Mouse (Mus musculus): ENCODE measurements around the gene Cyp2d11. TPM values are rescaled to one million over a fixed set of nuclear protein-coding genes. Genes with fewer than 3 reads are reported as not detected.
A peak's percentile ranks its signal among the peaks of the same experiment; 100 is the strongest.

Cyp2d11 gene
- polyA plus RNA-seq, 1 experiment = not detected

DNA sequence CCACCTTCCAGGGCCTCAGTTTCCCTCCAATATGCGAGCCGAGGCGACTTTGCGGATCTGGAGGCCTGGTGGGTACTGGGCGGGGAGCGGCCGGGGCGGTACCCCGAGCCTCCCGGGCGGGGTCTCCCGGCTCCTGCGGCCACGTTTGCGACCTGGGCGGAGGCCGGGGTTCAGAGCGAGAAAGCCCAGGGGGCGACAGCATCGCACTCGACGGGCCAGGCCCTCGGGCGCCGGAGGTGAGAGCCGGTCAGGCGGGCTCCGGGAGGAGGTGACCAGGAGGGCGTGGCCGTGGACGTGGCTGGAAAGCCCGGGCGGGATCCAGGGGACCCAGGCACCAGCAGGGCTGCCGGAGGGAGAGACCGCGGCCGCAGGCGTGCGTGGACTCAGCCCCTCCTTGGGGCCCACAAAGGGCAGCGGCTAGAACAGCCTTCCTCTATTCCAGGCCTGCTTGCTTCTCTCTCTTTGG is 52.8 kb downstream of the Cyp2d11 start:
- TF ChIP-seq GATA1 (IDR thresholded peaks at IDR 0.05; ENCODE audit: low read length) (no peak), TAL1 (IDR thresholded peaks at IDR 0.05; ENCODE audit: low read length) (no peak)
- Histone ChIP-seq H3K36me3 (ENCODE audit: control insufficient read depth) (peaks cover 51% of the 10 kb centered on the region), H3K27me3 (ENCODE audit: control insufficient read depth) (no peaks in the 10 kb centered on the region), H3K9me3 (ENCODE audit: control insufficient read depth, low read length) (peaks cover 2% of the 10 kb centered on the region; the same call in 1 of the 2 replicates), H3K4me1 (ENCODE audit: control insufficient read depth) (peaks cover 88% of the 10 kb centered on the region), H3K4me3 (replicated peaks) (peak overlapping the region; percentile 91)

DNA sequence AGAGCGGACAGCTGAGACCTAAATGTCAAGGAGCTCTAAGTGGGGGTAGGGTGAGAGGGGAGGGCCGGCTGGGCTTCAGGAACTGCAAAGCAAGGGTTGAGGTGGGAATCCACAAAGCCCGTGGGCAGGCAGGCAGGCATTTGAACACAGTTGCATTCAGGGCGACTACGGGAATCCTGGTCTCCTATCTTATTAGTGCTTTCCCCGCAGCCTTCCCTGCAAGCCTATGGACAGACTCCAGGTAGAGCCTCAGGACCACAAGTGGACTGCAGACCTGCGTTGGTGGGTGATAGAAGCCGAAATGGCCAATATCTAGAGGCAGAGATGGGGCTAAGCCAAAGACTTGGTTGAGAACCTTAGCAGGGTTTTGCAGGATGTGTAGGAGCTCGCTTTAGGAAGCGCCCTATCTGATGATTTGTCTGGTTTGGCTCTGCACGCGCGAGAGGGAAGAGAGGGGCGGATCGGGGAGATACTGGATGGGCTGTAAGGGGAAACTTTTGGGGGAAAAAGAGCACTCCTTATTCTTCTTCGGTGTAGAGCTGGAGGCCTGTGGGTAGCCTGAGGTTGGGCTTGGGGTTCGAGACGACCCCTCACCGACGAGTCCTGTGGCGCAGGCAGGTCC is 53.3 kb downstream of the Cyp2d11 start:
- no peaks in the 10 kb centered on the region for H3K27me3 ChIP-seq (ENCODE audit: control insufficient read depth)
- peaks cover 89% of the 10 kb centered on the region for H3K4me1 ChIP-seq (ENCODE audit: control insufficient read depth)
- TF ChIP-seq TAL1 (IDR thresholded peaks at IDR 0.05; ENCODE audit: low read length) (no peak), GATA1 (IDR thresholded peaks at IDR 0.05; ENCODE audit: low read length) (0 out of 2 replicates have a peak, but pooled peaks have one; percentile 4)
- H3K4me3 ChIP-seq (replicated peaks) = peak overlapping the region; percentile 91
- H3K36me3 ChIP-seq (ENCODE audit: control insufficient read depth) = peaks cover 54% of the 10 kb centered on the region
- peaks cover 2% of the 10 kb centered on the region; the same call in 1 of the 2 replicates for H3K9me3 ChIP-seq (ENCODE audit: control insufficient read depth, low read length)

DNA sequence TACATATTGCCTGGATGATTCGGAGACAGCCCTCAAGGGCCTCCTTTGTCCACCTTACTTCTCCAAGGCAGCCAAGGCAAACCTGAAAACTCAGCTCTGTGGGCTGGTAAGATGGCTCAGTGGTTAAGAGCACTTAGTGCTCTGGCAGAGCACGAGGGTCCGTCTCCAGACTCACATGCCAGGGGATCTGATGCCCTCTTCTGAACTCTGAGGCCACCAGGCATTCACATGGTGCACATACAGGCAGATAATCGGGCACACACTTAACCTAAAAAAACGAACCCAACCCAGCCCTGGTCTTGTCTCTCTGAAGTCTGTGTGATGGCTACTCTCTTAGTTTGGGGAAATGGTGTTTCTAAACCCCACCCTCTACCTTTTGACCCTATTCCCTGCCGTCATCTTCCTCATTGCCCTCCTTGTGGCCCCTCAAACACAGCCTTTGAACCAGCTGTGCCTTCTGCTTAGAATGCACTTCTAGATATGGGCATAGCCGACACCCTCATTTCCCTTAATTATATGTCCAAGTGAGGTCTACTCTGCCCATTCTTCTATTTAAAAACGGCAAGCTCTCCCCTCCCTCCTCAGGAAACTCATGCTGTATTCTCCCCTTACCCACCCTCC is 54.1 kb downstream of the Cyp2d11 start:
- Histone ChIP-seq H3K4me3 (replicated peaks) (peak overlapping the region; percentile 91), H3K27me3 (ENCODE audit: control insufficient read depth) (no peaks in the 10 kb centered on the region), H3K36me3 (ENCODE audit: control insufficient read depth) (peaks cover 54% of the 10 kb centered on the region), H3K4me1 (ENCODE audit: control insufficient read depth) (peaks cover 85% of the 10 kb centered on the region), H3K9me3 (ENCODE audit: control insufficient read depth, low read length) (peaks cover 2% of the 10 kb centered on the region; the same call in 1 of the 2 replicates)
- TF ChIP-seq TAL1 (IDR thresholded peaks at IDR 0.05; ENCODE audit: low read length) (no peak), GATA1 (IDR thresholded peaks at IDR 0.05; ENCODE audit: low read length) (no peak)

Other genes with a start within 250 kb of the Cyp2d11 start
- gene Srebf2, start 246.8 kb downstream of the Cyp2d11 start, polyA plus RNA-seq (2012) = 14.2 and 17.0 TPM in 2 replicates
- gene Shisa8, start 181.2 kb downstream of the Cyp2d11 start, polyA plus RNA-seq (2012) = 0.03 TPM in 2 replicates
- 0.36 TPM in 1 of 2 replicates, not detected in the other for gene Tnfrsf13c, start 169.7 kb downstream of the Cyp2d11 start, polyA plus RNA-seq (2012)
- 16.4 and 20.1 TPM in 2 replicates for gene Cenpm, start 149.3 kb downstream of the Cyp2d11 start, polyA plus RNA-seq (2012)
- not detected in 2 replicates for gene 1500009C09Rik, start 141.6 kb downstream of the Cyp2d11 start, polyA plus RNA-seq (2012)
- not detected in 2 replicates for gene Sept3, start 119.1 kb downstream of the Cyp2d11 start, polyA plus RNA-seq (2012)
- gene Wbp2nl, start 95.1 kb downstream of the Cyp2d11 start, polyA plus RNA-seq (2012) = not detected in 2 replicates
- 17.6 and 23.0 TPM in 2 replicates for gene Naga, start 55.1 kb downstream of the Cyp2d11 start, polyA plus RNA-seq (2012)
- 1.8 and 2.3 TPM in 2 replicates for gene Pheta2, start 55.1 kb downstream of the Cyp2d11 start, polyA plus RNA-seq (2012)
- gene Smdt1, start 55.1 kb downstream of the Cyp2d11 start, polyA plus RNA-seq (2012) = 17.6 and 17.8 TPM in 2 replicates
- 28.3 and 30.8 TPM in 2 replicates for gene Ndufa6, start 39.7 kb downstream of the Cyp2d11 start, polyA plus RNA-seq (2012)
- gene Cyp2d22, start 13.8 kb downstream of the Cyp2d11 start, polyA plus RNA-seq (2012) = 0.08 TPM in 1 of 2 replicates, not detected in the other
- gene Cyp2d10, start 13.2 kb upstream of the Cyp2d11 start, polyA plus RNA-seq (2012) = 0.10 TPM in 1 of 2 replicates, not detected in the other
- 0.06 TPM in 1 of 2 replicates, not detected in the other for gene Cyp2d9, start 39.4 kb upstream of the Cyp2d11 start, polyA plus RNA-seq (2012)
- not detected in 2 replicates for gene Cyp2d12, start 161.1 kb upstream of the Cyp2d11 start, polyA plus RNA-seq (2012)
- gene Cyp2d34, start 226.9 kb upstream of the Cyp2d11 start, polyA plus RNA-seq (2012) = not detected in 2 replicates